Mouse (Mus musculus) adrenal gland, postnatal 4 days (tissue): ENCODE data around the gene Fgd6. TPM values are rescaled to one million over a fixed set of nuclear protein-coding genes. Genes with fewer than 3 reads are reported as not detected.

Source experiments
- DNase-seq, 2 experiments: peaks; one replicate each; pipeline ENCODE4 v3.0.0; 2021 to 2022; ENCODE audit warnings: low spot score in 2 of 2, mixed read lengths in 2 of 2
- long read RNA-seq, 2 experiments: library from polyadenylated mRNA; stranded (forward); transcript quantifications; one replicate each; pipeline ENCODE4 v2.0.0; 2021
- total RNA-seq, 2 experiments: library from RNA; stranded (reverse); gene quantifications; 2 replicates each; pipeline ENCODE4 v1.2.3; 2021

Gene Fgd6
- 1 to 10 TPM; 5.8 TPM for total RNA-seq
- long read RNA-seq, experiment 1, full-length matches to known transcripts, result 2 of 2 reads
- long read RNA-seq, experiment 1, partial matches to known transcripts, result 0 of 2 reads
- long read RNA-seq, experiment 1, other reads (novel, unspliced or antisense), result 0 of 2 reads
- long read RNA-seq, experiment 2, full-length matches to known transcripts, result 2 of 6 reads
- long read RNA-seq, experiment 2, partial matches to known transcripts, result 2 of 6 reads
- long read RNA-seq, experiment 2, other reads (novel, unspliced or antisense), result 2 of 6 reads

DNA sequence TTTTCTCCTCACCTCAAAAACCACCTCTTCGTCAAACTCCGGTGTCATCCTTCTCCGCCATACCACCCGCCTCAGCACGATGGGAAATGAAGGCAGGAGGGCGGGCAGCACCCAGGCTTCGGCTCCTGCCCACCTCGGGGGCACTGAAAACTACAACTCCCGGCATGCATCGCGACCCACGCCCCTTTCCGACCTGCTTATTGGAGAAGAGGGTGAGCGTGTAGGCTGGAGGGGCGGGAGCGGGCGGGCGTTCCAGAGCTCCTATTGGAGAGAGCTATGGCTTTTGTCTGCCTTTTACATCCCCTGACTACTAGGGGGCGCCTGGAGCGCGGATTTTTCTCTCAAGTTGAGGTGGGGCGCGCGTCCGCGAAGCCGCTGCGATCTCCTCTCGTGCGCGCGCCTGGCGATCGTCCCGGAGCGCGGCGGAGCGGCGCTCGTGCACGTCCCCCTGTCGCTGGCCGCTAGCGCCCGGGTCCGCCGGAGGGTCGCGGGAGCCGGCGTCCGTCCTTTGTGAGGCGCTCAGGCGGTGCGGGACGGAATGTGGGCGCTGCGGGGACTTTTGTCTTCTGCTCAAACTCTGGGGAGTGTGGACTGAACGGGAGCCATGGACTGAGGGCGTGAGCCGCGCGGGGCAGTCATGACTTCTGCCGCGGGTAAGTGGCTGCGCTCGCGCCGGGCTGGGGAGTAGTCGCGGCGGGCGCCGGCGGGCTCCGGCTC, at the start of gene Fgd6, which contains the start of gene Vezt:
Gene Fgd6 (plus strand): TSS at position 344 of the 717 bp plus-strand sequence.
Gene Vezt (minus strand): TSS at position 160 of the 717 bp plus-strand sequence.
- peak; percentile 94 to 98 for DNase-seq

DNA sequence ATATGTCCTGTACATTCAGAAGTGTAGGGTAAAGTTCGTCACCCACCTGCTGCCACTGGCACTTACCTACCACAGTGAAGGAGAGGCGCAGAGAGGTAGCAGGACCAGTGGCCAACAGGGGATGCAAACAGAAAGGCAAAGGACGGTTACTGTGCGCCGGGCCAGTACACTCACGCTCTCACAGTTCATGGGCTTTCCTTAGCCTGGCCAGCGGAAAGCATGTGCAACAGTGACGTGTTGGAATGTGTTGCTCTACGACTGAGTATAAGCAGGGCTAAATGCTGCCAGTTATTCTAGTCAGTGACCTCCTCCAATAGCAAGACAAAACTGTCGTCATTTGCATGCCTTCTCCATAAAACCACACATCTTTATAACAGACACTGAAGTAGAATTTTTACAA, 41.7 kb upstream of the Fgd6 start:
- no peak for DNase-seq

GRCm38 (mm10) chr10:93995100-93995499, 40.7 kb upstream of the Fgd6 start:
- no peak for DNase-seq

- no peak for DNase-seq
Measured at GRCm38 (mm10) chr10:93999357-93999756, 36.4 kb upstream of the Fgd6 start.

DNA sequence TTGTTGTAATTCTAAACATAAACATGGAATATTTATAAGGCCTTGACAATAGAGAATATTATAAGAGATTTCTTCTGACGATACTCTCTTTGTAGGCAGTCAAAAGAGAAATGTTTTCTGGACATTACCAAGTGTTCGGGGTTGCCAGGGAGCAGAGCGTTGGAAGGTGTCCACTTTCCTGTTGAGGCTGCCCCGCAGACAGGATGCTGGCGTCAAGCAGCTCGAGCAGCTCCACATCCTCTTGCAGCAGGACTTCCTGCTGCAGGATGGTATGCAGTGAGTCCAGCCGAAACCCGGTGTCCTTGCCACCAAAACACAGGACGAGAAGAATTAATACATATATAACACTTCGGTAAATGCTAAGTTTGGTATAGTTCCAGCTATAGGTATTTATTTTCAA, 35.6 kb upstream of the Fgd6 start:
- no peak for DNase-seq

DNA sequence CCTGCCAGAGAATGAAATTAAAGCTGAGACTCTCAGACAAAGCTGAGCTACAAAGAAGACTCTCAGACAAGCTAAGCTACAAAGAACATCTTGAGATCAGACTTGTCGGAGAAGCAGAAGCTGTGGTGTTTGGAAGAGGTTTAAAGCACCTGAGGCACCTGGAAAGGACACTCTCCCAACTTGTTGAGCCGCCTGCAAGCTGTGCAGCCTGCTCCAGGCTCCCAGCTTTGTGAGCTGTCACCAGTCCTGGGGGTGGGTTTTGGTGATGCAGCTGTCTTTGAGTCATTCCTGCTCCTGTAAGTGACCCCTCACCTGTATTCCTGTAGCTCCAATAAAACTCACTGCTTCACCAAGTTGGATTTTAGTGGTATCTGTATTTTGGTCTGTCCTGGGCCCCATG, 27.4 kb upstream of the Fgd6 start:
- DNase-seq, result no peak

- no peak for DNase-seq
Measured at GRCm38 (mm10) chr10:94009991-94010679, 25.7 kb upstream of the Fgd6 start.

- no peak for DNase-seq
Measured at GRCm38 (mm10) chr10:94011024-94011423, 24.8 kb upstream of the Fgd6 start.

DNA sequence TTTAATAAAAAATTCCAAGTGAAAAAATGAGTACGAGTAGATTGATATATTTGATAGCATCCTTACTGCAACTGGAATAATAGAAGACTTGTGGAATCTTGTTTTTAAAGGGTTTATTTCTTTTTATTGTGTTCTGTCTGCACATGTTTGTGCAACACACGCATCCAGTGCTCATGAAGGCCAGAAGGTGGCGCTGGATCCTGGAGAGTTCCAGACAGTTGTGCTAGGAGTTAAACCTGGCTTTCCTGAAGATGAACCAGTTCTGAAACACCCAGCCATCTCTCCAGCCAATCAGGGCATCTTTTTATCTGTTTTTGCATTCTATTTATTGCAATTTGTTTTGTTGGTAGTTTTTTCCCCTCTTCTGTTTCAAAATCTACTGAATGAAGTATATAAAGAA, 22.6 kb upstream of the Fgd6 start:
- DNase-seq, result no peak

DNA sequence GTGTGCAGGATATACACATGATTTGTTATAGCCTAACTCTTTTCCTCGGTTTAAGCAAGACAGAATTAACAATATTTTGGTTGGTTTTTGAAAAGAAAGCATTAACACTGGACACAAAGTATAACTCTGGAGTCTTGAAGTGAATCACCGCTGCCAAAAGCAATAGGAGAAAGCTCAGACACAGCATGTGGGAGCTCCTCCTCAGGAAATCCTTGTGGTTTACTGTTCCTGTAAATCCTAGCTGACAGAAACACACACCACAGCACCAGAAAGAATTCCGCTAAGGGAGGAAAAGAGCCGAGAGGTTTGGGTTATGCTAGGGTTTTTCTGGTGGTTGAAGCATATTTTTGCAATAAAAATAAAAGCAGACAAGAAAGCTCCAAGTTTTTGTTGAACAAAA, 21.6 kb upstream of the Fgd6 start:
- no peak for DNase-seq

- no peak for DNase-seq
Measured at GRCm38 (mm10) chr10:94017455-94017854, 18.3 kb upstream of the Fgd6 start.

- no peak for DNase-seq
Measured at GRCm38 (mm10) chr10:94020587-94020986, 15.2 kb upstream of the Fgd6 start.

DNA sequence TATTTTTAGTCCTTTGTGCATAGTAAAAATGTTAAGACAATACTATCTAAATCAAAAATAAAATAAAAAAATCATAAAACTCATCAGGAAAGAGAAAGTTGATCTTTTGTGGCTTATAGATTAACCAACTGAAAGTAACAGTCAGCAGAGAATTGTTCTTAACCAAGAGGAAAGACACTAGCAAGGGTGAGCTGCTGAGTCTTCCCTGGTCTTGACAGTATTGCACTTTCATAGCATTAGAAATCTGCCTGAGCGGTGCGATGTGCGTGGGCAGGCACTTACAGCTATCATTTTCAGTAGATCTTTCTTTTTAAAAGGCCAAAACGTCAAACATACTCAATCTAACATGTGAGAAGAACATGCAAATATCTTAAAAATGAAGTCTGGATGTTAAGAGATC, 14.7 kb upstream of the Fgd6 start:
- no peak for DNase-seq

- no peak for DNase-seq
Measured at GRCm38 (mm10) chr10:94025079-94025478, 10.7 kb upstream of the Fgd6 start.

GRCm38 (mm10) chr10:94028493-94028892, 7.3 kb upstream of the Fgd6 start:
- no peak for DNase-seq

DNA sequence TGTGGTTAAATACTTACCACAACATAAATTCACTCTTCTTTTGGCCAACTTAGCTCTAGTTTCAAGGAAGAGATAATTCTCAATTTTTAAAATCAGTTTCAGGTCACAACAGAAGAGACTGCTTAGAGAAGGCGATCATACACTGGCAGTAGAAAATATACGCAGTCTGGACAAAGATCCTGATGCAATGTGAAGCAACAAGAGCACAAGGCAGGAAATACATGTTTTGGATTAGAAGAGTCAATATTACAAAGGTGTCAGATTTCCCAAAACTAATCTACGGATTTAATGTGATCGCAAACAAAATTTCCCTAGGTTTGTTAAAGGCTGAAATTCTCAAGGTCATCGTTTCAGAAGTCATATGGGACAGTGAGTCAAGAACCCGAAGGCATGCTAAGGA, 4.6 kb upstream of the Fgd6 start:
- no peak for DNase-seq

DNA sequence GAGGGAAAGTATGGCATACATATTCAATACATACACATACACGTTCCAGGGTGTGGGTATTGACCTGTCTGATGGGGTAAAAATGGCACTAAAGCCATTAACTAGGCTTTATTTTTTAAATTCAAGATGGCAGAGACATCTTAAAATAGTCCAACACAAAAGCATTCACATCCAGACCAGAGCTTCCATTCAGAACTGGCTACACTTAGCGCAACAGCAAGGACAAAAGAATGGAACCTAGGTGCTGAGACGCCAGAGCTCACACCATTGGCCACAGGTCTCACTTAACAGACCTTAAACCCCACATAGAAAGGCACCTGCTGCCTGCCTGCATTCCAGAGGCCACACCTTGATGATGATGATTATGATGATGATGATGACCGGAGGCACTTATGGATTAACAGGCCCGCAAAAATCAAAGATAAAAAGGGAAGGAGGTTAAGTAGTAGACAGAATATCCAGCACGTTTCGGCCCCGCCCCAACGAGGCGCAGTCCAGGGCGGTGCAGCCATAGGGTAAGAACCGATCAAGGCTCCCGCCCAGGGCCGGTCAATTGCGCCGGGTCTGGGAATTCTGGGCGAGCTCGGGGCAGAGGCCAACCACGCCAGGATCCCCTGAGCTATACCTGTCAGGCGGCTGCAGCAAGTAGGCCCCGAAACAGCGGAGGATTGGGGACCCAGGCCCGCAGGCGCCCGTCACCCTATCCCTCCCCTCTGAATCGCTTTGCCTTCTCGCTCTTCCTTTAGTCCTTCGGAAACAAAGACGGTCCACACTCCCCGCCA, 734 bp upstream of the Fgd6 start:
- DNase-seq, result peak; percentile 15 to 32

DNA sequence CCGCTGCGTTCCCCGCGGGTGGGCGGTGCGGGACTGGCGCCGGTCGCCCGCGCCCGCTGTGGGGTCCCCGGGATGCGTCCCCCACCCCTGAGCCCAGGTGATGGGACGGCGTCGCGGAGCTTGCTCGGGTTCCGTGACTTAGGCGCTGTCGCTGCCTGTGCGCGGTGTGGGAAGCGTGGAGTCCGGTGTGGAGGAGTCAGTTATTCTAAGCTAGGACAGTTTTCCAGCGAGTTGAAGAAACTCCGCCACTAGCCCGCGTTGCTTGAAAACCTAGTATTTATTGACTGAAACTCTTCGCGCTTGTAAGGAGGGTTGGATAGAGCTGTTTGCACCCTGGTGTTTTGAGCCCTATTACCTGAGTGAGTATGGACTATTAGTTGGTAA, 566 bp downstream of the Fgd6 start:
- DNase-seq, result no peak

GRCm38 (mm10) chr10:94037196-94037595, 1.4 kb downstream of the Fgd6 start:
- no peak for DNase-seq

DNA sequence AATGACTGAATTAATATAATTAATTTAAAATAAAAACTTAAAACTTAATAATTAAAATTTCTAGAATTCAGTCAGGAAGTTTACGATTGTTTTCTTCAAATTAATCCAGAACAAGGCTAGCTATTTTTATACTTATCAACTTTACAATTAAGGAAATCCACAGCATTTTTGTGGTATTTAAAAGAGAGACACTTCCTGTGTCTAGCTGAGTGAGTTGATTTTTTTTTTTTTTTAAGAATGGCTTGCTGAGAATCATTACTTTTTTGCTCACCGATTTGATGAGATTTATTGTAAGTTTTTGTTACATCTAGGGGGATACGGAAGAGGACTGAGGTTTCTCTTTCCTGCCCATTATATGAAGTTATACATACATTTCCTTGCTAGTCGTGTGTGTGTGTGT, 1.8 kb downstream of the Fgd6 start:
- no peak for DNase-seq
